Mouse (Mus musculus): Measurements from ENCODE around the gene Lcp1. TPM values are rescaled to one million over a fixed set of nuclear protein-coding genes. Genes with fewer than 3 reads are reported as not detected.
"Not testable (repeated sequence)": the region's sequence is repeated elsewhere in the genome, so short reads cannot be mapped to it uniquely, and the experiment has no call there.

Gene Lcp1
- total RNA-seq (2021): 10 to 100 TPM; 13.4 to 26.7 TPM
- long read RNA-seq, experiment 1, partial matches to known transcripts: 5 of 8 reads
- long read RNA-seq, experiment 1, other reads (novel, unspliced or antisense): 3 of 8 reads
- long read RNA-seq, experiment 2, partial matches to known transcripts: 5 of 8 reads
- long read RNA-seq, experiment 2, other reads (novel, unspliced or antisense): 3 of 8 reads

GRCm38 (mm10) chr14:75130501-75131318 lies at the start of gene Lcp1, which contains the start of gene Lrrc63:
Lcp1 (plus strand) TSS chr14:75131101.
Lrrc63 (minus strand) TSS chr14:75130881.
- DNase-seq: peak; percentile 73 to 78

GRCm38 (mm10) chr14:75102956-75103355 lies 27.9 kb upstream of the Lcp1 start:
- DNase-seq: no peak

GRCm38 (mm10) chr14:75121658-75122057 lies 9.2 kb upstream of the Lcp1 start:
- no peak for DNase-seq

- DNase-seq: peak in 1 of 2 experiments; percentile 22
Measured at GRCm38 (mm10) chr14:75131324-75131935, 529 bp downstream of the Lcp1 start.

- peak in 1 of 2 experiments; percentile 12 for DNase-seq
Measured at GRCm38 (mm10) chr14:75136119-75136966, 5.4 kb downstream of the Lcp1 start.

- no peak for DNase-seq
Measured at GRCm38 (mm10) chr14:75138503-75138902, 7.6 kb downstream of the Lcp1 start.

- no peak for DNase-seq
Measured at GRCm38 (mm10) chr14:75139225-75139624, 8.3 kb downstream of the Lcp1 start.

- DNase-seq: not testable (repeated sequence)
Measured at GRCm38 (mm10) chr14:75147706-75148105, 16.8 kb downstream of the Lcp1 start.

- DNase-seq: peak; percentile 10 to 15
Measured at GRCm38 (mm10) chr14:75148229-75148628, 17.3 kb downstream of the Lcp1 start.

- DNase-seq: no peak
Measured at GRCm38 (mm10) chr14:75150653-75151052, 19.8 kb downstream of the Lcp1 start.

GRCm38 (mm10) chr14:75151146-75151545 lies 20.2 kb downstream of the Lcp1 start:
- no peak for DNase-seq

- no peak for DNase-seq
Measured at GRCm38 (mm10) chr14:75154481-75154880, 23.6 kb downstream of the Lcp1 start.

- DNase-seq: no peak
Measured at GRCm38 (mm10) chr14:75159375-75159774, 28.5 kb downstream of the Lcp1 start.

- peak in 1 of 2 experiments; percentile 56 for DNase-seq
Measured at GRCm38 (mm10) chr14:75163866-75164265, 33.0 kb downstream of the Lcp1 start.

- DNase-seq: peak in 1 of 2 experiments; percentile 43
Measured at GRCm38 (mm10) chr14:75164345-75164744, 33.4 kb downstream of the Lcp1 start.

GRCm38 (mm10) chr14:75165574-75166131 lies 34.8 kb downstream of the Lcp1 start:
- no peak for DNase-seq

GRCm38 (mm10) chr14:75168501-75168900 lies 37.6 kb downstream of the Lcp1 start:
- DNase-seq: no peak

GRCm38 (mm10) chr14:75170546-75170945 lies 39.6 kb downstream of the Lcp1 start:
- DNase-seq: no peak

- no peak for DNase-seq
Measured at GRCm38 (mm10) chr14:75174296-75174695, 43.4 kb downstream of the Lcp1 start.

- no peak for DNase-seq
Measured at GRCm38 (mm10) chr14:75174731-75175555, 44.0 kb downstream of the Lcp1 start.

GRCm38 (mm10) chr14:75175781-75176180 lies 44.9 kb downstream of the Lcp1 start:
- no peak for DNase-seq
